Mouse (Mus musculus): ENCODE results near the gene Carnmt1.

DNA sequence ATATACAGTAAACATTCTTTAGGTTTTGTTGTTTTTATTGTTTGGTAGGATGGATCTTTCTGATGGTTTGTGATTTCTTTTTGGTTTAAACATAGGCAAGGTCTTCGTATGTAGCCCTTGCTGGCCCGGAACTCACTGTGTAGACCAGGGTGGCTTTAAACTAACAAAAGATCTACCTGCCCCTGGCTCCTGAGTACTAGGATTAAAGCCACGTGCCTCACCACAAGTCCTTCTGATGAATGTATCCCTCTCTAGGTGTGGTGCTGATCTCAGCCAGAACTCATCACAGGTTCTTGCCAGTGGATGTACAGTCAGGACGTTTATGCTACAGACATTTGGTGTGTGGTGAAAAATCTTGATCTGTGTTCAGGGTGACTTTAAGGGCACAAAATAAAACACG, 32.6 kb upstream of the Carnmt1 start:
- TF ChIP-seq POLR2A (IDR thresholded peaks at IDR 0.05; ENCODE audit: insufficient read depth, low read length) (no peak), CTCF (IDR thresholded peaks at IDR 0.05; ENCODE audit: low read depth, low read length) (no peak), EP300 (IDR thresholded peaks at IDR 0.05; ENCODE audit: insufficient read depth, low read depth, low read length) (no peak)

All from ES-Bruce4 (cell line).